Mouse (Mus musculus) CH12.LX (cell line): ENCODE measurements around the gene Cby1. TPM values are rescaled to one million over a fixed set of nuclear protein-coding genes. Genes with fewer than 3 reads are reported as not detected.

Experiments
- DNase-seq: peaks from one replicate; pipeline ENCODE4 v3.0.0-alpha.2; 2013; ENCODE audit errors: extremely low read depth
- H3K27ac ChIP-seq: 2 replicates; pipeline ENCODE4 v1.5.1; 2012; ENCODE audit warnings: low read depth, mild to moderate bottlenecking, control low read depth, moderate library complexity; ENCODE audit not compliant: insufficient read depth
- H3K27me3 ChIP-seq: replicated peaks from 2 replicates; pipeline ENCODE3; 2012; ENCODE audit warnings: inconsistent platforms
- H3K36me3 ChIP-seq, 2 experiments: replicated peaks in 1 of 2; 2 replicates each; pipeline versions ENCODE3 to v1.6.1; 2012; ENCODE audit warnings: inconsistent platforms in 1 of 2, low read length in 1 of 2, mild to moderate bottlenecking in 1 of 2, mixed read lengths in 1 of 2, moderate library complexity in 1 of 2; ENCODE audit not compliant: control insufficient read depth in 1 of 2, insufficient read depth in 1 of 2
- H3K4me1 ChIP-seq, 2 experiments: 2 replicates each; pipeline ENCODE4 v1.6.1; 2012; ENCODE audit warnings: inconsistent platforms in 1 of 2, moderate library complexity in 1 of 2; ENCODE audit not compliant: insufficient read depth in 2 of 2, control insufficient read depth in 1 of 2
- H3K4me2 ChIP-seq: 2 replicates; pipeline ENCODE4 v1.6.1; 2012; ENCODE audit warnings: low read depth, mild to moderate bottlenecking, control low read depth; ENCODE audit not compliant: poor library complexity, insufficient read depth, severe bottlenecking
- H3K4me3 ChIP-seq, 3 experiments: fragments of 150-350 bp in 1 of 3; sonication (generic) in 1 of 3; replicated peaks in 1 of 3; 2 replicates each; pipeline versions ENCODE3 to v1.5.1; 2011 to 2012; ENCODE audit warnings: low read depth in 2 of 3, low read length in 2 of 3, mild to moderate bottlenecking in 2 of 3, moderate library complexity in 2 of 3, control low read depth in 1 of 3, improper control_type of control experiment in 1 of 3, inconsistent platforms in 1 of 3, mixed read lengths in 1 of 3; ENCODE audit not compliant: poor library complexity in 1 of 3
- H3K79me2 ChIP-seq: replicated peaks from 2 replicates; pipeline ENCODE4 v1.6.1; 2012; ENCODE audit warnings: mild to moderate bottlenecking, moderate library complexity; ENCODE audit not compliant: control insufficient read depth, poor library complexity, insufficient read depth, severe bottlenecking; ENCODE audit errors: extremely low read depth
- H3K9ac ChIP-seq: 2 replicates; pipeline ENCODE4 v1.6.1; 2012; ENCODE audit warnings: low read depth, mild to moderate bottlenecking, control low read depth, moderate library complexity; ENCODE audit not compliant: insufficient read depth
- H3K9me3 ChIP-seq: replicated peaks from 2 replicates; pipeline ENCODE3; 2012; ENCODE audit warnings: low read length, inconsistent platforms, mixed read lengths
- CHD2 ChIP-seq: IDR thresholded peaks from 2 replicates; pipeline ENCODE4 v1.6.1; 2011; ENCODE audit warnings: low read length, improper control_type of control experiment
- CTCF ChIP-seq, 2 experiments: IDR thresholded peaks in 1 of 2; conservative IDR thresholded peaks in 1 of 2; 2 replicates each; pipeline ENCODE4 v1.5.1; 2011 to 2012; ENCODE audit warnings: low read depth in 2 of 2, low read length in 2 of 2, improper control_type of control experiment in 1 of 2, inconsistent platforms in 1 of 2, mild to moderate bottlenecking in 1 of 2, moderate library complexity in 1 of 2
- E2F4 ChIP-seq: IDR thresholded peaks from 2 replicates; pipeline ENCODE4 v1.6.1; 2011; ENCODE audit warnings: low read depth, low read length, improper control_type of control experiment; ENCODE audit not compliant: insufficient replicate concordance
- ELF1 ChIP-seq: IDR thresholded peaks from 2 replicates; pipeline ENCODE4 v1.6.1; 2014; ENCODE audit warnings: low read depth, mild to moderate bottlenecking, inconsistent platforms, low read length, improper control_type of control experiment
- ETS1 ChIP-seq: conservative IDR thresholded peaks from 2 replicates; pipeline ENCODE4 v1.6.1; 2012; ENCODE audit warnings: low read depth, mild to moderate bottlenecking, inconsistent platforms, low read length, improper control_type of control experiment, moderate library complexity
- GABPA ChIP-seq: IDR thresholded peaks from 2 replicates; pipeline ENCODE4 v1.6.1; 2012; ENCODE audit warnings: low read depth, low read length, improper control_type of control experiment, inconsistent platforms; ENCODE audit not compliant: insufficient replicate concordance
- IRF4 ChIP-seq: IDR thresholded peaks from 2 replicates; pipeline ENCODE4 v1.6.1; 2014; ENCODE audit warnings: low read depth, mild to moderate bottlenecking, inconsistent platforms, low read length, improper control_type of control experiment
- JUND ChIP-seq: conservative IDR thresholded peaks from 2 replicates; pipeline ENCODE4 v1.6.1; 2011; ENCODE audit warnings: low read depth, low read length, improper control_type of control experiment
- MAX ChIP-seq: IDR thresholded peaks from 2 replicates; pipeline ENCODE4 v1.6.1; 2011; ENCODE audit warnings: low read length, improper control_type of control experiment
- MEF2A ChIP-seq: IDR thresholded peaks from 2 replicates; pipeline ENCODE4 v1.6.1; 2014; ENCODE audit warnings: low read depth, mild to moderate bottlenecking, inconsistent platforms, low read length, improper control_type of control experiment, borderline replicate concordance
- MXI1 ChIP-seq: IDR thresholded peaks from 2 replicates; pipeline ENCODE4 v1.6.1; 2011; ENCODE audit warnings: mild to moderate bottlenecking, low read depth, low read length, improper control_type of control experiment
- MYC ChIP-seq: IDR thresholded peaks from 2 replicates; pipeline ENCODE4 v1.6.1; 2011; ENCODE audit warnings: low read depth, mild to moderate bottlenecking, improper control_type of control experiment, low read length
- RAD21 ChIP-seq: IDR thresholded peaks from 2 replicates; pipeline ENCODE4 v1.6.1; 2011; ENCODE audit warnings: low read depth, mild to moderate bottlenecking, low read length, improper control_type of control experiment, moderate library complexity
- RCOR1 ChIP-seq: conservative IDR thresholded peaks from 2 replicates; pipeline ENCODE4 v1.6.1; 2012; ENCODE audit warnings: low read depth, mild to moderate bottlenecking, inconsistent platforms, low read length, improper control_type of control experiment
- SIN3A ChIP-seq: IDR thresholded peaks from 2 replicates; pipeline ENCODE4 v1.6.1; 2012; ENCODE audit warnings: low read length, improper control_type of control experiment, inconsistent platforms
- SMC3 ChIP-seq: IDR thresholded peaks from 2 replicates; pipeline ENCODE4 v1.6.1; 2011; ENCODE audit warnings: low read depth, low read length, improper control_type of control experiment
- TBP ChIP-seq: conservative IDR thresholded peaks from 2 replicates; pipeline ENCODE4 v1.6.1; 2011; ENCODE audit warnings: low read depth, low read length, improper control_type of control experiment
- TCF12 ChIP-seq: IDR thresholded peaks from 2 replicates; pipeline ENCODE4 v1.6.1; 2014; ENCODE audit warnings: low read depth, mild to moderate bottlenecking, inconsistent platforms, low read length, improper control_type of control experiment
- UBTF ChIP-seq: IDR thresholded peaks from 2 replicates; pipeline ENCODE4 v1.6.1; 2012; ENCODE audit warnings: low read depth, mild to moderate bottlenecking, inconsistent platforms, low read length, improper control_type of control experiment, moderate library complexity
- USF1 ChIP-seq: IDR thresholded peaks from 2 replicates; pipeline ENCODE4 v1.6.1; 2014; ENCODE audit warnings: low read depth, mild to moderate bottlenecking, inconsistent platforms, low read length, improper control_type of control experiment
- ZKSCAN1 ChIP-seq: IDR thresholded peaks from 2 replicates; pipeline ENCODE4 v1.6.1; 2012; ENCODE audit warnings: low read depth, inconsistent platforms, low read length, improper control_type of control experiment, borderline replicate concordance
- ZMIZ1 ChIP-seq: IDR thresholded peaks from 2 replicates; pipeline ENCODE4 v1.6.1; 2012; ENCODE audit warnings: low read depth, mild to moderate bottlenecking, inconsistent platforms, low read length, improper control_type of control experiment
- ZNF384 ChIP-seq: IDR thresholded peaks from 2 replicates; pipeline ENCODE4 v1.6.1; 2012; ENCODE audit warnings: low read depth, low read length, improper control_type of control experiment, inconsistent platforms
- dilution Hi-C: fragments of 300-500 bp; cut with MboI; formaldehyde crosslinking; loops from 2 replicates; pipeline ENCODE4 v1.14.3; 2020; ENCODE audit warnings: low sequenced_read_pairs; ENCODE audit not compliant: extremely low pct_unique_long_range_greater_than_20kb, extremely low pct_ligation_motif_present
- in situ Hi-C: fragments of 300-500 bp; cut with MboI; formaldehyde crosslinking; loops from 3 replicates; pipeline ENCODE4 v1.14.3; 2019; ENCODE audit warnings: low sequenced_read_pairs, low pct_ligation_motif_present, low pct_unique_long_range_greater_than_20kb, mixed read lengths
- polyA plus RNA-seq: library from polyadenylated mRNA; unstranded; fragments of >175 nt; gene quantifications from 2 replicates; pipeline ENCODE4 v1.2.1, GENCODE M21; 2012; ENCODE audit warnings: low read depth; ENCODE audit not compliant: insufficient read length
- total RNA-seq, 2 experiments: library from RNA; depleted of rRNA; stranded (reverse); fragments of 300-350 nt in 1 of 2; fragments of >200 nt in 1 of 2; gene quantifications; 2 replicates each; pipeline ENCODE4 v1.2.3; 2012 to 2014

The Cby1 gene
- total and polyA plus RNA-seq, 3 experiments: 16.9 to 19.3 (median 17.6) TPM

- no peak overlapping the region for H3K9ac ChIP-seq
- peak; percentile 58 for DNase-seq
- no peaks in the 10 kb centered on the region for H3K9me3 ChIP-seq
- H3K27ac ChIP-seq: no peak overlapping the region
- H3K27me3 ChIP-seq: no peaks in the 10 kb centered on the region
- TF ChIP-seq CTCF (conservative IDR thresholded peaks at IDR 0.05 in 1 of 2, IDR thresholded peaks at IDR 0.05 in 1 of 2; ENCODE audit: low read depth in 2 of 2, low read length in 2 of 2): peak; percentile 37 to 65; a peak in 3 of 4 replicates
- no peak for TF ChIP-seq ETS1
- no peak for TF ChIP-seq TCF12
- no peak for TF ChIP-seq ZKSCAN1
- no peak for TF ChIP-seq SIN3A
- TF ChIP-seq ELF1: 0 out of 2 replicates have a peak, but pooled peaks have one; percentile 27
- TF ChIP-seq RAD21: peak; percentile 11
- no peak for TF ChIP-seq IRF4
- no peak for TF ChIP-seq JUND
- no peak for TF ChIP-seq CHD2
- dilution Hi-C loops: no loop called here
- H3K4me1 ChIP-seq: peaks cover 0 to 3% of the 10 kb centered on the region in 2 experiments; a peak in 1 of 4 replicates
- H3K4me2 ChIP-seq: no peak overlapping the region
- no peak overlapping the region for H3K4me3 ChIP-seq
- no peaks in the 10 kb centered on the region for H3K36me3 ChIP-seq
- in situ Hi-C loops: no loop called here
- H3K79me2 ChIP-seq: no peaks in the 10 kb centered on the region
Measured at GRCm38 (mm10) chr15:79650569-79650968, 8.4 kb upstream of the Cby1 start.

GRCm38 (mm10) chr15:79651481-79651880 lies 7.5 kb upstream of the Cby1 start:
- TF ChIP-seq RAD21 (peak; percentile 46), CHD2 (no peak), RCOR1 (no peak), MXI1 (no peak), MYC (no peak), GABPA (no peak), UBTF (no peak), ZNF384 (no peak), ZKSCAN1 (no peak), TBP (no peak), SIN3A (no peak), JUND (no peak), USF1 (no peak), ETS1 (no peak), CTCF (conservative IDR thresholded peaks at IDR 0.05 in 1 of 2, IDR thresholded peaks at IDR 0.05 in 1 of 2; ENCODE audit: low read depth in 2 of 2, low read length in 2 of 2) (peak; percentile 60 to 63), MAX (no peak), E2F4 (no peak), MEF2A (no peak), SMC3 (peak; percentile 39; the same call in 1 of the 2 replicates), ZMIZ1 (no peak)
- Histone ChIP-seq H3K79me2 (no peaks in the 10 kb centered on the region), H3K4me1 (peaks cover 0 to 3% of the 10 kb centered on the region in 2 experiments; a peak in 1 of 4 replicates), H3K27me3 (no peaks in the 10 kb centered on the region), H3K36me3 (no peaks in the 10 kb centered on the region), H3K9ac (no peak overlapping the region), H3K27ac (no peak overlapping the region), H3K4me2 (no peak overlapping the region), H3K9me3 (no peaks in the 10 kb centered on the region), H3K4me3 (no peak overlapping the region)
- in situ Hi-C loops: no loop called here
- no peak for DNase-seq
- dilution Hi-C loops: no loop called here
